Mouse (Mus musculus) spleen, adult 2 months (tissue): ENCODE measurements around the gene Prickle1. TPM values are rescaled to one million over a fixed set of nuclear protein-coding genes. Genes with fewer than 3 reads are reported as not detected.

Source experiments
- DNase-seq, 2 experiments: peaks; one replicate each; pipeline versions ENCODE4 v3.0.0 to v3.0.0-alpha.2; 2012 to 2021; ENCODE audit warnings: low spot score in 2 of 2, low read depth in 1 of 2
- H3K27ac ChIP-seq: fragments of 200-500 bp; 2 replicates; pipeline ENCODE4 v1.5.1; 2012; ENCODE audit warnings: low read length, inconsistent platforms; ENCODE audit not compliant: insufficient read depth
- H3K27me3 ChIP-seq: fragments of 200-500 bp; 2 replicates; pipeline ENCODE4 v1.6.1; 2012; ENCODE audit warnings: mild to moderate bottlenecking, moderate library complexity, low read length, inconsistent platforms; ENCODE audit not compliant: control insufficient read depth, insufficient read depth
- H3K36me3 ChIP-seq: fragments of 200-500 bp; 2 replicates; pipeline ENCODE4 v1.6.1; 2012; ENCODE audit warnings: mild to moderate bottlenecking, low read length, inconsistent platforms; ENCODE audit not compliant: control insufficient read depth, insufficient read depth
- H3K4me1 ChIP-seq: fragments of 200-500 bp; 2 replicates; pipeline ENCODE4 v1.6.1; 2011; ENCODE audit warnings: inconsistent platforms; ENCODE audit not compliant: control insufficient read depth, insufficient read depth, insufficient read length
- H3K4me3 ChIP-seq: fragments of 200-500 bp; 2 replicates; pipeline ENCODE4 v1.5.1; 2011; ENCODE audit warnings: mild to moderate bottlenecking, inconsistent platforms; ENCODE audit not compliant: insufficient read depth, insufficient read length; ENCODE audit errors: extremely low read depth
- CTCF ChIP-seq: fragments of 200-500 bp; IDR thresholded peaks from 2 replicates; pipeline ENCODE4 v1.5.1; 2011; ENCODE audit warnings: mild to moderate bottlenecking, inconsistent platforms; ENCODE audit not compliant: insufficient read depth, insufficient read length, insufficient replicate concordance; ENCODE audit errors: extremely low read depth
- POLR2A ChIP-seq: fragments of 200-500 bp; IDR thresholded peaks from 2 replicates; pipeline ENCODE4 v1.6.1; 2011; ENCODE audit warnings: low read depth, low read length, inconsistent platforms
- WGBS: fragments of 180-500 bp; shearing (Covaris S2); methylation state at CpG from one replicate; pipeline ENCODE4 v1.1.7; 2018; 5-methylcytosine and 5-hydroxymethylcytosine counted together
- polyA plus RNA-seq: library from polyadenylated mRNA; depleted of rRNA; stranded (reverse); fragments of >200 nt; gene quantifications from 2 replicates; pipeline ENCODE4 v1.2.3, GENCODE M21; 2012

Prickle1 gene
- polyA plus RNA-seq, 1 experiment, result 3.8 TPM

DNA sequence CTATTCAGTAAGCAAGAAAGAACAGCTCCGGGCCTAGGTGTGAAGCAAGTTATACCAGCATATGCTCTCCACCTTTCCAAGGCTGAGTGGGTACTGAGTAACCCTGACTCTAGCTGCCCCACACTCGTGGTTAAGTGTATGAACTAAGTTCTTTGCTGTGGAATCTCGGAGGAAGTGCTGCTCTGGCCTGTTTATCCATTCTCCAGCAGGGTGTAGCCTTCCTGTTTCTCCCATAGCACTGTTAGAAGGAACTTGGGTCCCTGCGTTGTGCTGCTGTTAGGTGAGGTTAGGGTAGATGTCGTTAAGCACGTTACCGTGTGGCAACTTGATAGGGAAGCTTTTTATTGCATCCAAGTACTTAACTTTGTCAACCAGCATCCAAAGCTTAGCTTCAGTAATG lies 101.0 kb downstream of the Prickle1 start:
- WGBS, result 86% methylated on average over 7 of the region's 7 CpGs
- Histone ChIP-seq H3K36me3 (peaks cover 5% of the 10 kb centered on the region), H3K27ac (no peak overlapping the region), H3K4me3 (no peak overlapping the region), H3K4me1 (no peaks in the 10 kb centered on the region), H3K27me3 (no peaks in the 10 kb centered on the region)
- TF ChIP-seq POLR2A, result no peak
- TF ChIP-seq CTCF, result no peak
- DNase-seq, result no peak

- H3K4me3 ChIP-seq, result no peak overlapping the region
- H3K36me3 ChIP-seq, result peaks cover 3% of the 10 kb centered on the region; the same call in 1 of the 2 replicates
- H3K4me1 ChIP-seq, result no peaks in the 10 kb centered on the region; the same call in 1 of the 2 replicates
- no peaks in the 10 kb centered on the region for H3K27me3 ChIP-seq
- TF ChIP-seq POLR2A, result no peak
- TF ChIP-seq CTCF, result no peak
- H3K27ac ChIP-seq, result no peak overlapping the region
- no peak for DNase-seq
- 90% methylated on average over 4 of the region's 4 CpGs for WGBS
These were observed 106.1 kb downstream of the Prickle1 start for GRCm38 (mm10) chr15:93489597-93489996.

DNA sequence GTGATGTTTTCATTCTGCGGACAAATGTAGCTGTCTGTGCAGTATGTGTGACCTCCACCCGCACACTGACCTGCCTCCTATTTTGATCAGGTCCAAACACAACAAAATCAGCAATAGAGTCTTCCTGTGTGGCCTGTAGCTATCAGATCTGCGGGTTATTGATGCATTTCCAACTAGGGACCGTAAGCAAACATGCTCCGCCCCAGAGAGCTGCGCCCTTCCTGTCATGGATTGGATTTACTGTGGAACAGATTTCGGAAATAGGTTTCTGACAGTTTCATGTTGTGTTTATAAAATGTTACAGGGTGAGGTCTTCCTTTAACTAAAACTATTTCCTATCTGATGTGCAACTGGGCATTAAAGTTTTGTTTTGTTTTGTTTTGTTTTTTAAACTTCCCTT lies 109.6 kb downstream of the Prickle1 start:
- TF ChIP-seq CTCF (no peak), POLR2A (no peak)
- no peaks in the 10 kb centered on the region for H3K27me3 ChIP-seq
- no peak for DNase-seq
- H3K4me3 ChIP-seq, result no peak overlapping the region
- peaks cover 2% of the 10 kb centered on the region; the same call in 1 of the 2 replicates for H3K36me3 ChIP-seq
- no peak overlapping the region for H3K27ac ChIP-seq
- WGBS, result 87% methylated on average over 7 of the region's 7 CpGs
- H3K4me1 ChIP-seq, result no peaks in the 10 kb centered on the region; the same call in 1 of the 2 replicates

- no peak for DNase-seq
- H3K27ac ChIP-seq, result no peak overlapping the region
- 81% methylated on average over 3 of the region's 3 CpGs for WGBS
- TF ChIP-seq POLR2A, result no peak
- H3K36me3 ChIP-seq, result peaks cover 2% of the 10 kb centered on the region; the same call in 1 of the 2 replicates
- no peaks in the 10 kb centered on the region for H3K27me3 ChIP-seq
- H3K4me1 ChIP-seq, result no peaks in the 10 kb centered on the region; the same call in 1 of the 2 replicates
- H3K4me3 ChIP-seq, result no peak overlapping the region
These were observed 110.4 kb downstream of the Prickle1 start for GRCm38 (mm10) chr15:93485252-93485651.

- Histone ChIP-seq H3K4me1 (no peaks in the 10 kb centered on the region; the same call in 1 of the 2 replicates), H3K27me3 (no peaks in the 10 kb centered on the region), H3K4me3 (no peak overlapping the region), H3K36me3 (no peaks in the 10 kb centered on the region), H3K27ac (no peak overlapping the region)
- no peak for DNase-seq
- no peak for TF ChIP-seq POLR2A
- no peak for TF ChIP-seq CTCF
- WGBS, result 86% methylated on average over 7 of the region's 7 CpGs
These were observed 111.4 kb downstream of the Prickle1 start for GRCm38 (mm10) chr15:93484261-93484710.

GRCm38 (mm10) chr15:93481112-93481511 lies 114.6 kb downstream of the Prickle1 start:
- TF ChIP-seq POLR2A (no peak), CTCF (no peak)
- DNase-seq, result no peak
- Histone ChIP-seq H3K36me3 (no peaks in the 10 kb centered on the region), H3K4me1 (no peaks in the 10 kb centered on the region; the same call in 1 of the 2 replicates), H3K27ac (no peak overlapping the region), H3K4me3 (no peak overlapping the region), H3K27me3 (no peaks in the 10 kb centered on the region)
- WGBS, result 94% methylated on average over 10 of the region's 10 CpGs

GRCm38 (mm10) chr15:93479445-93479844 lies 116.2 kb downstream of the Prickle1 start:
- WGBS, result 94% methylated on average over 4 of the region's 4 CpGs
- DNase-seq, result no peak
- Histone ChIP-seq H3K4me3 (no peak overlapping the region), H3K27me3 (no peaks in the 10 kb centered on the region), H3K27ac (no peak overlapping the region), H3K4me1 (no peaks in the 10 kb centered on the region), H3K36me3 (no peaks in the 10 kb centered on the region)
- TF ChIP-seq POLR2A, result no peak
- no peak for TF ChIP-seq CTCF

DNA sequence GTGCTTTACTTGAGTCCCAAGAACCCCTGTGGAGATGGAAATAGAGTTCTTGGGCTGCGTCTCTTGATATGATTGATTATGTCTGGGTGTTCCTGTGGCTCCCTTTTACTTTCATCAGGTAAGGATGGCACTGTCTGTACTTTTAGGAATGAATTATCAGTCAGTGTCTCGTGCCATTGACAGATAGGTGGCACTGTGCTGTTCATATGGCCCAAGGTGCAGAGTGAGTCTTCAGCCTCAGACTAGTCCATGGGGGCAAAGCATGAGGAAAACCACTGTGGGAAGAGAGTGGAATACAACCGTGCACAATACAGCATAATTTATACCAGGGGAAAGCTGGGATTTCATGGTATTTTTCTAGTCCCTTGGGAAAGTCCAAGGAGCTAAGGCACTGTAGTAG lies 117.0 kb downstream of the Prickle1 start:
- no peaks in the 10 kb centered on the region for H3K27me3 ChIP-seq
- 86% methylated on average over 3 of the region's 3 CpGs for WGBS
- H3K4me1 ChIP-seq, result no peaks in the 10 kb centered on the region
- DNase-seq, result no peak
- H3K36me3 ChIP-seq, result no peaks in the 10 kb centered on the region; the same call in 1 of the 2 replicates
- no peak overlapping the region for H3K27ac ChIP-seq
- no peak overlapping the region for H3K4me3 ChIP-seq
- TF ChIP-seq CTCF (no peak), POLR2A (no peak)
